Mouse (Mus musculus) testis, postnatal 10 days (tissue): ENCODE data around the gene Lfng.
A peak's percentile ranks its signal among the peaks of the same experiment; 100 is the strongest.

Source experiments
- DNase-seq: peaks from one replicate; pipeline ENCODE4 v3.0.0; 2021; ENCODE audit warnings: low spot score

Lfng gene

GRCm38 (mm10) chr5:140594846-140595245 lies 12.3 kb upstream of the Lfng start:
- no peak for DNase-seq

- DNase-seq, result no peak
These were observed 10.7 kb upstream of the Lfng start for GRCm38 (mm10) chr5:140596426-140596825.

GRCm38 (mm10) chr5:140596927-140597588 lies 10.1 kb upstream of the Lfng start:
- DNase-seq, result no peak

DNA sequence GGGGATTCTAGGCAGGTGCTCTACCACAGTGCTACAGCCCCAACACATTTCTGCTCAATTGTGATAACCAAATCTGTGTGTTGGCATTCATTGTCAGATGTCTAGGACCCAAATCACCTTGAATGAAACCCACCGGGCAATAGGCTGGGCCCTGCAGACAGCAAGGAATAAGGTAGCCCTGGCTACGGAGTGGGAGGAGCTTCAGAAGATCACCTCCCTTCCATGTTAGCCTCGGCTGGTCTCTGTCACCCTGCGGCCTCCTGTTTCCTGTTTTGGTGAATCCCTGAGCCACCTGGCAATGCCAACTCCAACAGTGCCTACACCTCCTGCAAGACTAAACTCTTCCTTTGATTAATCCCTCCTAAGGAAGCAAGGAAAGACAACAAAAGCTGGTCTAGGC lies 9.3 kb upstream of the Lfng start:
- DNase-seq, result no peak

GRCm38 (mm10) chr5:140599939-140600338 lies 7.2 kb upstream of the Lfng start:
- DNase-seq, result no peak

DNA sequence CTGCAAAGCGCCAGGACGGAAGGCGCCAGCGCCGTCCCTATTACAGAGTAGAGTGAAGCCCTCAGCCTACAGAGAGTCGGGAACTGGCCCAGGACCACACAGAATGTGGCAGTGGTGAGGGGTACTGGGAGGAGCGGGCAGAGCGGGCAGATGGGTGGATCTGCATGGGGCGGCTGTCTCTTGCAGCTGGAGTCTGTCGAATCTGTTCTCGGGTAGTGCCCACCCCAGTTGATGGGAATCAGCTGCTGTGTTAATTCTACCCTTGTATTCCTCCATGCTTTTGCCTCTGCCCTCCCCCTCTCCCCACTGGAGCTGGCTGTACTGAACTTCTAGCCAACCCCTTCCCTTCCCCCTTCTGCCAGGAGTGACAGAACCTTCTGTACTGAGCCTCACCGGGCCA lies 5.4 kb upstream of the Lfng start:
- DNase-seq, result no peak

DNA sequence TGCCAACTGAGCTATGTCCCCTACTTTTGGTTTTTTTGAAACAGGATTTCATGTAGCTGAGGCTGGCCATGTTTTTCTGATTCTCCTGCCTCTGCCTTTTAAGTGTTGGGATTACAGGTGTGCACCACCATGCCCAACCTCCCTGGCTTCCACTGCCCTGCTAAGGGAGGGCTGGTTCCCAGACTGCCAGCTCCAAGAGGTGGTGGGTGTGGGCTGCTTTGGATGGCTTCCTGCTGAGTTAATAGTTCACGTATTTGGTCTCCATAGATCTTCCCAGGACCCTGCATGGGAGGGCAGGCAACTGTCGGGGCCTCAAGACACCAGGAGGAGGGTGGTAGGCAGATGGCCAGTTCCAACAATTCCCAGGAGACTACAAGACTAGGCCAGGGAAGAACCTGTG lies 4.6 kb upstream of the Lfng start:
- DNase-seq, result no peak

DNA sequence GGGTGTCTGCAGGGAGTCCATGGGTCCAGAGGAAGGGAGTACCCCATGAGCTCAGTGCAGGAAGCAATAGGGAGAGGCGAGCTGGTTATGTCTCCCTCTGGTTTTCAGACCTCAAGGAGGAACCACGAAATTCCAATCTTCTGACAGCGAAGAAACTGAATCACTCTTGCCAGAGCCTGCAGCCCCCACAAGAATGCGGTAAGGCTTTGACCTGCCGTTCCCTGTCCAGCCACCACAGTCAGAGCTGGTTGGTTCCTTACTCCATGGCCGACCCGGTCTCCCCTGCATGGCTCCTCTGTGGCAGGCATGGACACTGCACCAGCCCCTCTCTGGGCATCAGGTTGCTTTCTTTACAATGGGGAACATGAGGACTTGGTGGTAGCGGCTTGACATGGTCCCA lies 2.7 kb upstream of the Lfng start:
- no peak for DNase-seq

DNA sequence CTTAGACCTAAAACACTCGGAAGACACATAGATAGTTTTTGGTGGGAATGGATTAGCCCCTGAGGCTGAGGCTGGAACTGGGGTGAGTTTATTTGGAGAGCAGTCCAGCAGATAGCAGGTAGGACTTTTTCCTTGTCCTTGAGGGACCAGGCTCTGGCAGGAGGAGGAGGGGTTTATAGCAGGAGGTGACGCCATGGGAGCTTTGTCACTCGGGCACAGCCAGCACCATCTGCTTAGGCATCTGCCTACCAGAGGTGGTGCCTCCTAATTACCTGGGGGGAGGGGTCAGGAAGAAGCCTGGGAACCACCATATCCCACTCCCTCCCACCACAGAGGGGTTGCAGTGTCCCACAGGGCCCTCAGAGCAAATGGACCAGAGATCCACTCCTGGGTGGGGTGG lies 1.9 kb upstream of the Lfng start:
- no peak for DNase-seq

DNA sequence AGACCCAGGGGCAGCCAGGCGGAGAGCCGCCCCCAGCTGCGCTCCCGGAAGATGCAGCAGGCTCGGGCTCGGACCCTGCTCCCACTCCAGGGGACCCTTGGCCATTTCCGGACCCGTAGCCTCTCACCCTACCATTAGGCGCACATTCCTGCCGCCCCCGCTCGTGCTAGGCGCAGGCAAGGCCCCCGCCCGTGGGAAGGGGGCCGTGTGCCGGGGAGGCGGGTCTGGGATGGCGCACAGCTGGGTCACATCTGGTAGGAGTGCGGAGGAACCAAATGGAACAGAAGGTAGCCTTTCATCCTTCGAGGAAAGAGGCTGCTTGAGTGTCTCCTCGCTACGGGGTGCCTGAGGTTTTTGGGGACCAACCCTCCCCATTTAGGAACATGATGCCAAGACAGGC lies 734 bp upstream of the Lfng start:
- DNase-seq, result no peak

DNA sequence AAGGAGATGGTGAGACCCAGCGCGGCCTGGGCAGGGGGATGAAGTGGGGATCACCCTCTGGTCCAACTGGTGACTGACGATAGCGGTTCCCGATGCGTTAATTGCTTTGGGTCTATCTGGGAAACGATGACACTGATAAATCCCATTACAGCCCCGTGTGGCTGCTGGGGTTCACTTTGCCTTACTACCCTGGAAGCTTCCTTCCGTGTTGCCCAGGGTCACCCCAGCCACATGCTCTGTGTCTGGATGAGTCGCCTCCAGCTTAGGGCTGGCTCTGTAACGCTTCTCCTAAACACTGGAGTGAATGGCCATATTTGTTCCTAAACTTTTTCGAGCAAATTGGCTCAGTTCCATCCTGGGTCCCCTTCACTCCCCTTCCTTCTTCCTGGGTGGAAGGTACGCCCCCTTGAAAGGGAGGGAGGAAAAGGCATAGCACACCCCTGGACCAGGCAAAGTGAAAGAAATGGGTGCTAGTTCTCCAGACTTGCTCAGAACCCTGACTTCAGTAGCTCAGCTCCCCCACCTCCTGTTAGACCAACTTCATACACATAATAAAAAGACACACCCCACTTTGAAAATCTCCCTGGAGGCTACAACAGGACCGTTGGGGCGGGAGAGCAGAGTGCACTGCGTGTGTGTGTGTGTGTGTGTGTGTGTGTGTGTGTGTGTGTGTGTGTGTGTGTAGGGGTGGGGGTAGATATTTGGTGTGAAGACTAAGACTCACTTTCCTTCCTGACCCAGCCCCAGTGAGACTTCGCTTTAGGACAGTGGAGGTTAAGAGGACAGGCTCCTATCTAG lies 915 bp downstream of the Lfng start:
- no peak for DNase-seq

GRCm38 (mm10) chr5:140608634-140609015 lies 1.5 kb downstream of the Lfng start:
- DNase-seq, result no peak

DNA sequence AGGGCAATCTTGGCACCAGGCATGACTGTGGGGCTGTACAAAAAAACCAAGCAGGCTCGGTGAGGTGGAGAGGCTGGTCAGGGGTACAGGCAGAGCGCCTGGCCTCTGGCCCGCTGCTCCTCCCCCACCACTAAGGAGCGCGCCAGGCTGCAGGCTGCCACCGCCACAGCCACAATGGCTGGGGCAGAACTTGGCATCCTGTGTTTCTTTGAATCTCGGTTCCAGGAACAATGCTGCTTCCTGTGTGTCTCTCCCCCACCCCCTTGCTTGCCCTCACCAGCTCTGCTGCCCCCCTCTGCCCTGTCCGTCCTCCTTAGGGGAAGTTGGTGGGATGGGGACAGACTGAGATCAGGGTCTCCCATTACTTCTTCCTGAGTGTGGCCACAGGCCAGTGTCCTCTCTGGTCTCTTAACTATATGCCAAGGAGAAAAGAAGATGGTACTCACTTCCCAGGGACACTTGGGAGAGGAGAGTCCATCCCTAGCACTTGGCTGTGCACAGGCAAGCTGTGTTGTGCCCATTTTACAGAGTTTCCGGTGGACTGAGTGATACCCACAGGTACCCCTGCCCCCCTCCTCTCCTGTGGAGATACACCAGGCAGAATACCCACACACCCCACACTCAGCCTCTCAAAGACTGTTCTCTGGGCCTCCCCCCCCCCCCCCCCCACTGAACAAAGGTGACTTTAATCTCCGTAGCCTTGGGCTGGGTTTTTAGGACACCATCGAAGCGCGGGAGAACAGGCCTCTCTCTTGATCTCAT lies 2.6 kb downstream of the Lfng start:
- DNase-seq, result no peak

DNA sequence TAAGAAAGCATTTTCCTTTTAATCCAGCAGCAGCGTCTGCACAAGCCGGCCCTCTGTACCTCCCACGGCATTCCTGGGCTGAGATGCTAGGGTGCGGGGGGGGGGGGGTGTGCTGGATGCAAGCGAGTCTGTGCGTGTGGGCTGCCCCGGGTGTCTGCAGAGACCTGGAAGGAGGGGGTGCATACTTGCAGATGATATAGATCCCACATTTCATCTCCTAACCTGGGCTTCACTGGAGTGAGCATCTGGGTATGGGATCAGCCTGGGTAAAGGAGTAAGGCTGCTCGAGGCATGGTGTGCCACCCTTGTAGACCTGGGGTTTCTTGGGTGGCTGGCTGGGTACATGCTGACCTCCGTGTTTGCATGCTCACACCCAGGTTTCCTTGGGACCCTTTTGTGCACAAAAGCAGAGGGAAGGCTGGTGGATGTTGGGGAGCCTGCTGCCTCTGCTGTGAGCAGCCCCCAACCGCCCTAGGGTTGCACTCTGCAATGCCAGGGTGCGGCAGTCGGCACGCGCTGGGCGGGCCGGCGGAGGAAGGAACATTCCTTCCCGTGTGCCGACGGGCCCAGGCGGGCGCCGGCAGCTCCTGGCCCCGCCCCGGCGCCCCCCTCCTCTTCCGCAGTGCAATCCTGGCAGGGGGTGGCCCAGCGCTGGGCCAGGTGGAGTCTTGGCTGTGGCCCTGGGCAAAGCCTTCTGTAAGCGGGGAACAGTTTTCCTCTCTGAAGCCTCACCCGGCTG lies 3.3 kb downstream of the Lfng start:
- peak; percentile 74 for DNase-seq

DNA sequence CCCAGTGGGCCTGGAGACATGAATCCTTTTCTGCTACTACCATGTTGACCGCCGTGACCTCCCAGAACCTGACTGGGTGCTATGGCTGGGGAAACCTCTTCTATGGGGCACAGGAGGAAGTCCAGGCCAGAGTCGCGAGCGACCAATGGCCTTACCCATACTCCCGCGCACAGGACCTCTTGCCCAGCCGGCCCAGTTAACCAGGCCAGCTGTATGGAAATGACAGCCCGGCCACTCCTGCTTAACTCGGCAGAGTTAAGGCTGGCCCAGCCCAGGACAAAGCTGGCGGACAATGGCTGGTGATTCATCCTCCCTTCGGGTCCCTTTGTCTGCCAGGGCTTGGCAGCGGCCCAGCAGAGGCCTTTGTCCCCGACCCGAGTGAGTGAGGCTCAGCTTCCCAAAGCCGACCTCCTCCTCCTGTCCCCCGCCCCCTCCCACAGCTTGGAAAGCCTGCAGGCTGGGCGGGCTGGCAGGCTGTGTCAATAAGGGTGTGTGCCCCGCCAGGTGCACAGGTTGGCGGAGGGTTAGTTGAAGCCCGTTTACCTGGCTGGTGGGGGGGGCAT lies 4.0 kb downstream of the Lfng start:
- DNase-seq, result peak; percentile 89

- no peak for DNase-seq
These were observed 4.6 kb downstream of the Lfng start for GRCm38 (mm10) chr5:140611611-140612185.

DNA sequence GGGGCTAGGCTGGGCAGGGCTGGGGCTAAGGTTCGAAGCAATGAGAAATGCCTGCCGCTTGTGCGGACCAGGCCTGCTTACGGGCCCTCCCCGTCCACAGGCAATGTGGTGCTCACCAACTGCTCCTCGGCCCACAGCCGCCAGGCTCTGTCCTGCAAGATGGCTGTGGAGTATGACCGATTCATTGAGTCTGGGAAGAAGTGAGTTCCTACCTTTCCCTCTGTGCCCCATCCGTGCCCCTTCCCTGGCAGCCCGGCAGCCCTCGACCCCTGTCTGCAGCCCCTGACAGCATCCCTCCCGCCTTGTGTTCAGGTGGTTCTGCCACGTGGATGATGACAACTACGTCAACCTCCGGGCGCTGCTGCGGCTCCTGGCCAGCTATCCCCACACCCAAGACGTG lies 5.1 kb downstream of the Lfng start:
- DNase-seq, result no peak

DNA sequence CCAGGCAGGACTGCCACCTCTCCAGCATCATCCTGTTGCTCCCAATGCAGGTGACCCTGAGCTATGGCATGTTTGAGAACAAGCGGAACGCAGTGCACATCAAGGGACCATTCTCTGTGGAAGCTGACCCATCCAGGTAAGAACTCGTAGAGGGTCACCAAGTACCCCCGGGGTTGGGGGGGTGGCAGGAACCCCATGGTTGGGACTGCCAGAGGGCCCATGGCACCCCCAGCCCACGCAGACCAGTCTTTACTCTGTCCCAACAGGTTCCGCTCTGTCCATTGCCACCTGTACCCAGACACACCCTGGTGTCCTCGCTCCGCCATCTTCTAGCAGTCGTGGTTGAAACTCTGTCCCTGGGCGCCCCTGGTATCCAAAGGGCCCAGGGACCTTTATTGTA lies 7.0 kb downstream of the Lfng start:
- no peak for DNase-seq

DNA sequence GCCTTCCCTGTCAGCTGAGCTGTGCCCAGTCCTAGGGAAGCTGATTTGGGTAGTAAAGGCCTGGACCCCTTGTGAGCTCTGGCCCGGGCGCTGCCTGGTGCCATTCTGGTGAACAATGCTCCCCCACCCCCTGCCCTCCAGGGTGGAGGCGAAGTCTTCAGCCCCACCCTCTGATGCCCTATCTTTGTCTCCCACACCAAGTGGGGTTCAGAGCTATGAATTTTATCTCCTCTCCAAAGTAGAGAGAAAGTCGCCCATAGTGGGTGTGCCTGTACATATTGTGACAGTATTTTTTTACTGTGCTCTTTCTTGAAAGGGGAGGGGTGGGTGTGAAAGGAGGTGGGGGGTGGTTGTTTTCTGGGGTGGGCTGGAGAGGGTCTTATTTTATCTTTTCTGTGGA lies 7.7 kb downstream of the Lfng start:
- DNase-seq, result no peak

GRCm38 (mm10) chr5:140615321-140616109 lies 8.4 kb downstream of the Lfng start:
- no peak for DNase-seq

DNA sequence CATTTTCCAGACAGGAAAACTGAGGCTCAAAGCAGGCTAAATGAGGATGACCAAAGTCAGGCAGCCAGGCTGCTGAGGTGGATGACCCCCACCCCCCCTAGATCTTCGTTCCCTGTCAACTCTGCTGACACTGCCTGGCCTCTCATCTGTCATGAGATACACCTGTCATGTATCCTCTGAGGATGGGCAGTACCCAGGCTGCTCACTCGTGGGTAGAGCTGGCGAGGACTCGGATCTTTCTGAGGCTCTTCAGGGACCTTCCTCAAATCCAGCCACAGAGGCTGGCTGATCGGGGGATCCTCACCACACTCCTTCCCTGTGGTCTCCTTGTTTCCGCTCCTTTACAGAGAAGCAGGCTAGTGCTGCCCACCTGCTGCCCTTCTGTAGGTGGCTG lies 9.0 kb downstream of the Lfng start:
- DNase-seq, result no peak
